Mouse (Mus musculus) retina, adult 2 months (tissue): Measurements from ENCODE around the gene Nudcd3.
"Not testable (repeated sequence)": the region's sequence is repeated elsewhere in the genome, so short reads cannot be mapped to it uniquely, and the experiment has no call there.

Source experiments
- DNase-seq: peaks from one replicate; pipeline ENCODE4 v3.0.0-alpha.2; 2012; ENCODE audit warnings: low read depth, low spot score

The Nudcd3 gene

DNA sequence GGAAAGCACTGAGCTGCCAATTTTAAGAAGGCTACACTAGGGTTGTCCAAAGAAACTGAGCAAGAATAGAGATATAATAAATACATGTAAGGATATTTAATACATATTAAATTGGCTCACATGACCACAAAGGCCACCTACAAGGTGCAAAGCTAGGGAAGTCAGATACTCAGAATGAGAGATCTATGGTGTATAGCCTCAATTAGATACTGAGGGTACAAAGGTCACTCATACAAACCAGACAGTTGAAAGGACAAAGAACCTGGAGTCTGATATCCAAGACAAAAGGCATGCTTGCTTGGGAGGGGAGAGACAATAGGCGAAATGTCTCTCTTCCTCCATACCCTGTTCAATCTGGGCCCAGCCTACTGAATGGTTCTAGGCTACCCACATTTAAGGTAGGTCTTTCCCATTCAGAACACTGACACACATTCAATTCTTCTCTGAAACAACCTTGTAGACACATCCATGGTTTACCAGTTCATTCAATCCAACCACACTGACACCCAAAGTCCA is 76.6 kb downstream of the Nudcd3 start:
- DNase-seq = no peak

DNA sequence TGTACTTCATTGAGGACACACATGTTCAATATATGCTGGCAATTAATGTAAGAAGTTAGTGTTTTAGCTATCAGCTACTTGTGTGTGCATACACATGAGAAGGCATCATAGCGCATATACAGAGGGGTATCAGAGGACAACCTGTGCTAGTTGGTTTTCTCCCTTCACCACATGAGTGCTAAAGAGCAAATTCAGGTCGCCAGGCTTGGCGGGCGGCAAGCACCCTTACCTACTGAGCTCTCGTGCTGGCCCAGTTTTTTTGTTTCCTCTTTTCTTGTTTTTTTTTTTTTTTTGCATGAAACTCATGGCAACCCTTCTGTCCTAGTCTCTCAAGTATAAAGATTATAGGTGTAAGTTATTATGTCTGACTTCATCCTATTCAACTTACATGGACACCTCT is 77.6 kb downstream of the Nudcd3 start:
- DNase-seq = no peak

DNA sequence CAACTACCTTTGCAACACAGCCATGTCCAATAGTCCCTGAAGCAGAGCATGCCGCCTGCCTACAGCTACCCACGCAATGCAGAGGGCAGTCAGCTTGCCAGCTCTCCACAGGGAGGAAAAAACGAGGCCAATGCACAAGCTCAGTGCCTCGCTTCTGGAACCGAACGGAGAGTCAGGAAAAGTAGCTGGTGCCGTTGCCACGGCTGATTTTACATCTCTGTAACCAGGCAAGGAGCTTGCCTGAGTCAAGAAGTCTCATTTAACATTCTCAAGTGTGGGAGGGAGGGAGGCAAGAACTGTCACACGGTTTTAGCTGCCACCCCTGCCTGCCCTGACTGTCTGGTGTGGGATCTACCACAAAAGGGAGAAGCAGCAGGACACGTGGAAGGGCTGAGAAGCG is 79.6 kb downstream of the Nudcd3 start:
- no peak for DNase-seq

DNA sequence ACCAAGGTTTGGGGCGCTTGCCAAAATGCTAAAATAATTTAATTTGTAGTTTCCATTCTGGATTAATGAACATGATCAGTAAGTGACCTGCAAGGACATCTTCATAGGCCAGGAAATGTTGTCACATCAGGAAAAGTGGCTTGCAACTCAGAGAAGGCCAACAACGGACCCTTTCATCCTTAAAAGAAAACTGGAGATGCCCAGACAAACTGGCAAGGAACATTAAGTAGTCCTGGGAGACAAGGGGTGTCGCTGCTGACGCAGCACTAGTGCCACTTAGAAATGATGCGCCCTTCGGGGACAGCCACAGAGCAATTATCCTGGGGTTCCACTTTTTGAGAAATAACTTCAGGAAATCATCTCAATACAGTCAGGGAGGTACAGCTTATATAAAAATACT is 80.2 kb downstream of the Nudcd3 start:
- DNase-seq = no peak

DNA sequence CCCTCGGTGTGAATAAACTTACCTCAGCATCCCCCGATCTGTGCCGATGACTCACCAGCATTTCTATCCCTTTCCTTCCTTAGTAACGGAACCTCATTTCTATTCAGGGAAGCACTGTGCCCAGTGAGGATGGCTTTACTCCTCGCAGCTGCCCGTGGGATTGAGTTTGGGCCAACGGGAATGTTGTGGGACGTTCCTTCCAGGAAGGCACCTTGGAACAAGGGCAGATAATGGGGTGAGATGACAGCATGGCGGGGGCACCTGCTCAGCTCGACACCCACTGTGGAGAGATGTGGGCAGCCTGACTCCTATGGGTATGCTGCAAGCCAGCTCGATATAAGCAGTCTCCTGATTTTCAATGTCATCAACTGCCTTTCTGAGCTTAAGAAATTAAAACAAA is 80.9 kb downstream of the Nudcd3 start:
- DNase-seq = no peak

DNA sequence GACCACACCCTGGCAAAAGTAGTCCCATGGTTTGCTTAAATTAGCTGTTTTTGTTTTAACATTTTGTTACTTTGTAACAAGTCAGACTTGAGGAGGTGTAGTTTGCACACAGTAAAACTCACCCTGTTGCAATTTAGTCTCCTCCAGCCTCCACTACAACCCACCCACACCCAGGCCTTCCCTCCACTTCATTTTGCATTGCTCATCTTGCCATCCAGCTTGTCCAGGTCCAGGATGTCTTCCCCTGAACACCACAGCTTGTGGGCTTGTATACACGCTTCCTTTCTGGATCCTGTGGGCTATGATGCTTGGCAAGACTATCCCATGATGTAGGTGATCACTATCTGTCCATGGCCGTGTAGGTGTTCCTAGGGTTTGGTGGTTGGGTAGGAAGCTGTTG is 82.3 kb downstream of the Nudcd3 start:
- DNase-seq = no peak

DNA sequence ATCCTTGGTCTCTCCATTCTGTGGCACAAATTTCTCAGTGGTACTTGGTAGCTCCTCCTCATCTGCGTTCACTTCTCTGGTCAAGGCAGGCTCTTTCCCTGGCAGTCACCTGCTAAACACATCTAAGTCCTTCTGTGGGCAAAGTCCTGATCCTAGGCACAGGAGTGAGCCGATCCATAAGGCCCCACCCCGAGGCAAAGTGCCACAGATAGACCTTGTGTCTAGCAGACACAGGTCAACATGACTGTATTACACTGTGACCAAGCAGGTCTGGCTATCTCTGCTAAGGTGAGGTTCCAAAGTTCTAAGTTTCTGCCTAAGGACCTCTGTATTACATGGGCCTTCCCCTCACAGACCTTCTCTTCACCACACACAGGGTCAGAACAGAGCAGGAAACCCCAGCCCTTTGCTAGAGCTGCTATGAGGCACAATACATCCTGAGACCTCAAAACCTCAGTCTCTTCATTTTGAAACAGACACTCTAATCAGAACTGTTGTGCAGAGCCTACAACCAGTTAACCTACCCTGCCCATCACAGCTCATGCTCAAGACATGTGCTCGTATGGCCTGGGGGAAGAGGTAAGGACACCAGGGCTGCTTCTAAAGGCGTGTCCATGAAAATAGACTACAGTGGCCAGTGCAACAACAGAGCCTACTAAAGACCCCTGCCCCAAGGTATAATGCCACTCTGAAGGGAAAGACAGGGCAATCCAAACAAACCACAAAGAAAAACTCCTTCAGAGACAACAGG is 88.3 kb downstream of the Nudcd3 start:
- DNase-seq = no peak

DNA sequence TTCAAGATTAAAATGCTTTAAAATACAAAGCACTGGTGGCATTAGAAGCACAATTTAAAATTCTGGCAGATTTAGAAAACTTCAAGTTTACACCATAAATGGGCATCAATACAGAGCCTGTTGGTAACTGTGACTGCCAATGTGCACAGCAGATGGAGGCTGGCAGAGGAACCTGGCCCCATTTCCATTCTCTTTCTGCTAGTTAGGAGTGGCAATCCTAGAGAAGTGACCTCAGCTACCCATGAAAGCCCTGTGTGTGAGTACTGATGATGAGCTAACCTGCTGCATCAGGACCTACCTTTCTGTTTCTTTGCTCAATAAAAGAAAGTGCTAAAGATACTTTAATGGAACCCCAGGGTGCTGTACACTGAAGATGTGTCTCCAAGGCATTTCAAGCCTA is 90.2 kb downstream of the Nudcd3 start:
- no peak for DNase-seq

DNA sequence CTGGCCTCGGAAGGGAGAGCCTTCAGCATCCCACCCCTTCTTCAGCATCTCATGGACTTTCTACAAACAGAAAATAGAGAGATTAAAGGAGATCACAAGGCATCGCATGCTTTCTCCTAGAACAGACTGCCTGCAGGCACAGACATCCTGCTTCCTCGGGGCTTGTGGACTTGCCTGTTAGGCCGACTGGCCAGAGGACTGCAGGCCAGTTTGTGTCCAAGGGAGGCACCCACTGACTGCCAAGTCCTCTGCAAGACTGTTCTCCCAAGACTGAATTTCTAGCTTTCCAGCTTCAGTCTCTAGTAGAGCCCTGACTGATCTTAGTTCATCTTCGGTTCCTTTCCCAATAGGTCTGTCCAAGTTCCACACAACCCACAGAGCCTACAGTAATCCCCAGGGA is 91.9 kb downstream of the Nudcd3 start:
- DNase-seq = no peak

DNA sequence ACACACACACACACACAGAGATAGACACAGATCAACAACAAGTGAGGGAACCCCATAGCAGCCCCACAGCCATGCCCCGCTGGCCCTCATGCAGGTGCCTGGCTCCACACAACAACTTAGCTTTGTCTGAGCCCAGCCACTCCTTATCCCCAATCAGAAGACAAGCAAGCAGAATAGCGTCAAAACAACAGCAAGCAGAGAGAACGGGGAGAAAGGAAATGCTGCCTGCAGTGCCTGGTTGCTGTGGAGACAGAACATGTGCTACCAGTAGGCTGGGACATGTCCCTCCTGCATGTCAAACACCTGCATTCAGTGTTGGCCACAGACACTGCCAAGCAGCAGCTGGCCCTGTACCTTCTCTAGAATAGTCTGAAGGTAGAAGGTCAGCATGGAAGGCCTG is 92.5 kb downstream of the Nudcd3 start:
- no peak for DNase-seq

DNA sequence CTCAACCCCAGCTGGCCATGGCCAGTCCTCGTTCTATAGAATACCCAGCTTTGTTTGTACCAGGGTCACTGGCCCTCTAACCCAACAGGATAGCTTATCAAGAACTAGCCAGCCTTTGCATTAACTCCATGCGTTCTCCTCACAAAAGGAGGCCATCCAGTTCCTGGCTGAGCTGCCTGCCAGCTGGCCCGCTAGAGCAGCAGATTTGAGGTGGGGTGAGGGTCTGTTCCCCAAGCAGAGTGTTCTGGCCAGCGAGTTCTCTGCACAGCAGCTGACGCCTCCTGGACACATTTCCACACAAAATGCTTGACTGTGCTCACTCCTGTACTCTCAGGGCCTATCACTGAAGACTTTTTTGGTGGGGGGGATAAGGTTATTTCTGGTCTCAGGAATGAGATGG is 95.5 kb downstream of the Nudcd3 start:
- DNase-seq = no peak

DNA sequence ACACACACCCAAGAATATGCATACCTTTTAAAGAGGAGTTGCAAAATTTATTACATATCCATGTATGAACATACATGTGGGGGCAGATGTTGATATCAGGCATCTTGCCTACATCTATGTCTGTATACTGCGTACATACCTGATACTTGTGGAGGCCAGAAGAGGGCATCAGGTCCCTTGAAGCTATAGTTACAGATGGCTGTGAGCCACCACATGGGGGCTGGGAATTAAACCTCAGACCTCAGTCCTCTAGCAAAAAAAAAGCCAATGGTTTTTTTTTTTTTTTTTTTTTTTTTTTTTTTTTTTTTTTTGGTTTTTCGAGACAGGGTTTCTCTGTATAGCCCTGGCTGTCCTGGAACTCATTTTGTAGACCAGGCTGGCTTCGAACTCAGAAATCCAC is 103.6 kb downstream of the Nudcd3 start:
- not testable (repeated sequence) for DNase-seq

DNA sequence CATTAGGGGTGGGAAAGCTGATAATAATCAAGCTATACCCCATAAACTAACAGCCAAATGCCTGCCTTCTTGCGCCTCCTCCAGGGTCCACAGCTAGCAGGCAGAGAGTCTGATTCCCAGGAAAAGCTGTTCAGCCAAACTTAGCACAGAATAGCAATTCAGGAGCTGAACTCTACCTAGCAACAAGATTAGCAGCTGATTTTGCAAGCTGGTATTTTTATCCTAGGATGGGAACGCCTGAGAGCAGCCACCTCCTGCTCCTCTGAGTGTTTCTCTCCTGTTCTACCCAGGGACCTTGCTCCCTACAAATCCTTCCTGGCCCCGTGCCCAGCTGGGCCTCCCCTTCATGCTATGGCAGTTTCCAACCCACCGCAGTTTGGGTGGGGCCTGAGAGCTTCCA is 113.2 kb downstream of the Nudcd3 start:
- no peak for DNase-seq

DNA sequence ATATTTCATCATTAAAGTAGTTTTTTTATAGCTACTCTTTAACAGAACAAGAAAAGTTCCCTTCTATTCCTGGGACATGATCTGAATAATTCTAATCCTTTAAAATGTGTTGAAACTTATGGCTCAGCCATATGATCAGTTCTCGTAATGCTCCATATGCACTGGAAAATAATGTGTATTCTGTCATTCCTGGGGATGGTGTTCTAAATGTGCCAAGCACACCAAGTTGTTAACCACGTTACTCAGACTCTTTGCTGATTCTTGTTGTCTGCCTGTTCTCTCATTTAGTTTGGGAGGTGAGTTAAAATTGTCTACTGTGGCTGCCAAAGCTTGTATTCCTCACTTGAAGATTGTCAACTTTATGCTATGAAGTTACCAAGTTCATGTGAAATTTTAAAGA is 121.5 kb downstream of the Nudcd3 start:
- no peak for DNase-seq

DNA sequence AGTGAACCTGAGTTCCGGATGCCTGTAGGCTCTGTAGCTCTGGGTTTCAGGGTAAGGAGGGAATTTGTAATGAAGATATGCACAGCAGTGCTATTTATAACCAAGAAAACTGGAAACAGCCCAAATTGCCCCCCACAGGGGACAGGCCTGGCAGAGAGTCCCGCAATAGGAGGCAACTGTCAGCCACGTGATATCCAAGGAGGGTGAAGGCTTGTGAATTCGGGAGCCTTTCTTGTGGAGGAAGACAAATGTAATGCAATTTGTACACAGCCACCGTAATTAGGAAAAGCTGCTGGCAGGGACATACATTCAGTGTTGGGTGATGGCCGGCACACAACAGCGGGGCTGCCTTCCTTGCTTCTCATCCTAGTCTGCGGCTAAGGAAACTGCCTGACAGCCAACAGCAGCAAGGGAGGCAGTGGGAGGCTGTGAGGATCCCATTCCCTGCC is 124.6 kb downstream of the Nudcd3 start:
- DNase-seq = no peak

DNA sequence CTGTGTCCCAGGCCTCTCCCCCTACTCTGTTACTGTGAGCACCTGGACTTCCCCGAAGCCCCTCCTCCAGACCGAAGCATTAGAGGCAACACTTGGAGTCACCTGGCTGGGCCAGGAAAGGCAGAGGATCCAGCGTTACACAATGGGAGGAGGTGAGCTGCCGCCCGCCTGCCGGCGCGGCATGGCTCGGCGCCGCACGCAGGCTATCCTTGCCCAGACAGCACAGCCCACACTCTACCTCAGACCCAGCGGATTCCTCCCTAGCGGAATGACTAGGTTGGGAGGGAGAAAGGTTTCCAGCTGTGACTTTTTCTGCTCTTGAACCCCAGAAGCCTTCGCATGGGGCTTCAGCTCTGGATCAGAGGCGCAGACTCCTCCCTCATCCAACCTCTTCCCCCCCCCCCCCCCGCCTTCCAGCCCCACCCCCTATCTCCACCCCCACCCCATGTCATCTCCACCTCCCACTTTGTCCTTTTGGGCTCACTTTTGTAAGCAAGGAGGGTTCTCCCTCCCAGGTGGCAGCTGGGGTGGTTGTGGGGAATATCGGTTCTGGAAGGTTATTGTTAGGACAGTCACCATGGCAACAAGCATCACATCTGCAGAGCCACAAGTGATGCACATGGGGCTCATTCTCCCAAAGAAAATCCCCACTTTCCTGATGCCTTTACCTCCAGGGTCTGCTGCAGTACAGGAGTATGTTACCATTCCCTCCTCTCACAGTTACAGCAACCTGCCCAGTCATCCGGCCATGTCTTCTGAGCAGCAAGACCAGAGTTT is 131.8 kb downstream of the Nudcd3 start:
- no peak for DNase-seq

DNA sequence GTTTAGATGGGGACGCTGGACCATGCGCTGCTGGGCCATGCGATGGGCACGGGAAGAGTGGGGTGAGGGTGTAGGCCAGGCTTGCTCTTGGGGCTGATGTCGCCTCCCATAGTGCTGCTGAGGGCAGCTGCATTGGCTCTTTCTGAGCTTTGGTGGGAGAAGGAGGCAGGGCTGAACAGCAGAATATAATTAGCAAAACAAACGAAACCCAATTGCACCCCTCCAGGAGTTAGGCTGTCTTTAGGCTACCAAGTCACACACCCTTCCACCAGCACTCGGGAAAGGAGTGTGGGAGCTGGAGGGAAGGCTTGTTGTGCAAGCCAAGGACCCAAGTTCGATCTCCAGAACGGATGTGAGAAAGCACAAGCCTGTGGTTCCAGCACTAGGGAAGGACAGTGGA is 133.1 kb downstream of the Nudcd3 start:
- no peak for DNase-seq

DNA sequence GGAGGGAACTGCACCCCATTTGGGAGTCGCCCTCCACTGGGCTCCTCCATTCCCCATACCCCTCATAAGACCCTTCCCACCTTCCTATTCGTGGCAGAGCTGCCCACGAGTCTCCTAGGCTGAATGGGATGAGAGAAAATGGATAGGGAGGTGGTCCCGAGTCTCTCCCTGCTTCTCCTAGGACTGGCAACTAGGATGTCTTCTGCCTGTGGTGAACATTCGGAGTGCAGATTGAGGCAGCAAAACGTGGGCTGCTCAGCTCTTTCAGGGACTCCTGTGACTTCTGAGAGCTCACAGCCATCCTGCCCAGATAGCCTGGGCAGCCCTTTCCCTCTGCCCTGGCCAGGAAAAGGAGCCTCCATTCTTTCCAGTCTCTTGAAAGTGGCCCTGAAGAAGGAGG is 134.0 kb downstream of the Nudcd3 start, which contains the start of gene Camk2b:
Gene Camk2b (minus strand): TSS at position 187 of the 400 bp plus-strand sequence.
- DNase-seq = no peak

DNA sequence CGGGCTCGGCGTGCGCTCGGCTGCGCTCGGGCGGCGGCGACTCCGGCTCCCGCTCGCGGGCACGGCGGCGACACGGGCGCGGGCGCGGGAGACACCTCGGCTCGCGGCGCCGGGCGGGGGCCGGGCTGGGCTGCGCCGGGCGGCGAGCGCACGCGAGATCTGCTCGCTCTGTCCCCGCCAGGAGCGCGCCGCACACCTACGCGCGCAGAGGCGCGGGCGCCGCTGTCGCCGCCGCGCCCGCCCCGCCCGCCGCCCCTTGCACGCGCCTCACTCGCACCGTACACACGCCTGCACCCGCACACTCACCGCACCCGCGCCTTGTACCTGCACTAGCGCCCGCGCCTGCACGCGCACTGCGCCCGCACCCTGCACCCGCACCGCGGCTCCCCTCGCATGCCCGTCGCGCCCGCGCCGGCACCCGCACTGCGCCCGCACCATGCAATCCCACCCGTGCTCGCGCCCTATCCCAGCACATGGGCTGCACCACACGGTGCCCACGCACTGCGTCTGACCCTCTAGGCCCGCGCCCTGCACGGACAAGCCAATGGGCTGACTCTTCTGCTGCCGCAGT is 134.6 kb downstream of the Nudcd3 start:
- no peak for DNase-seq

DNA sequence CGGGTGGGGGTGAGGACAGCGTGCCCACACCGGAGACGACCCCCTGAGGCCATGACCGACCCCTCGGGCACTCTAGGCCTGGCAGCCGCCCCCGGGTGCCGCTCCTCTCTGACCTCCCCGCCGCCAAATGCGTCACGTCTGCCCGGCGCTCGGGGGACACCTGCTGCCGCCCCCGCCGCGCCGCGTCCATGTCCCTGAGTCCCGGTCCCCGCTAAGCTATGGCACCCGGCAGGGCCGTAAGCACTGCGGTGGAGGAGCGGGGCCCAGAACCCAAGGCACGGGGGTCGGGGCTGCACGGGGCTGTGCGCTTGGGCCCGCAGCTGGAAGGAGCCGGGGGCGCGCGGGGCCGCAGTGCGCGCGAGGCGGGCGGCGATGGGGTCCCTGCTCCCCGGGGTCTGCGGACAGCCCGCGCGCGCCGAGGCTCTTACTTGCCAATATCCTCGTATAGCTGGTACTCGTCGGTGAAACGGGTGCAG is 135.1 kb downstream of the Nudcd3 start:
- DNase-seq = no peak

DNA sequence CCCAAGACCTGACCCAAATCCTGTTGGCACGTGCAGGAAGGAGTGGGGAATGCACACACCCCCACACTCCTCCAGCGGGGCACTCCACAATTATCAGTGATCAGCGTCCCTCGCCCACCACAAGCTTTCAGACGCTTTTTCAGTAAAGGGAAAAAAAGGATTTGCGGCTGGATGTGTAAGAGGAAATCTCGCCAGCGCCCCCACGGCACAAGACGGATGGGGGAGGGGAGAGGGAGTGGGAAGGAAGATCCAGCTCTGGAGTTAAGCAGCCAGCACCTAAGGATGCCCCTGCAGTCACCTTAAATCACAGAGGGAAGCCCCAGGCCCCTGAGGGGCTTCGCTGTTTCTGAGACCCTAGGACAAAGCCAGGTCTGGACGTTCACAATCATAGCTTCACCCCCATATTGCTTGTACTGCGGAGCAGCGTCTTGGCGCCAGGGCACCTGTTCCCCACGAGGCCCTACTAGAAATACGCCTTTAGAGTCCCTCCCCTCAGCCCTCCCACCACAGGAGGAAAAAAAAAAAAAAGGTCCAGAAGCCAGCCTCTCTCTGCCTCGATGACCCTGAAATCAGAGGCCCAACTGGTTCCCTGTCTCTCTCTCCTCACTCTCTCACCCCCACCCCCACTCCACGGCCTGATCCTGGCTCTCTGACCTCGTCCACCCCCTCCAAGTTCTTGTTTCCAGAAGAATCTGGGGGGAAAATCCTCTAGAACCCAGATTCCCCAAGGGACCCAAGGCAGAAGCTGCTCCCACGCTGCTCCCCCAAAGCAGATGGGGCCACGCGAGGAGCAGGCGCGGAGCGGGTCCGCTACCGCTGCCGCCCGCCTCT is 135.8 kb downstream of the Nudcd3 start:
- DNase-seq = no peak
